Mouse (Mus musculus) hindbrain, embryonic 13.5 days (tissue): ENCODE results near the gene Macrod2. TPM values are rescaled to one million over a fixed set of nuclear protein-coding genes. Genes with fewer than 3 reads are reported as not detected.
A peak's percentile ranks its signal among the peaks of the same experiment; 100 is the strongest.

Experiments used
- ATAC-seq: fragments of 200-750 bp; cut with Nextera tagmentation; 2 replicates; pipeline ENCODE4 v1.8.0; 2017; ENCODE audit warnings: moderate TSS enrichment; ENCODE audit not compliant: low FRiP score
- H3K27ac ChIP-seq: fragments of 300-500 bp; sonication (generic); 2 replicates; pipeline ENCODE4 v1.5.1; 2015; ENCODE audit warnings: inconsistent platforms, mild to moderate bottlenecking, moderate library complexity
- H3K27me3 ChIP-seq: fragments of 300-500 bp; sonication (generic); 2 replicates; pipeline ENCODE4 v1.6.1; 2015; ENCODE audit warnings: mild to moderate bottlenecking, inconsistent platforms
- H3K36me3 ChIP-seq: fragments of 300-500 bp; sonication (generic); 2 replicates; pipeline ENCODE4 v1.6.1; 2015; ENCODE audit warnings: mild to moderate bottlenecking, inconsistent platforms
- H3K4me1 ChIP-seq: fragments of 300-500 bp; sonication (generic); replicated peaks from 2 replicates; pipeline ENCODE4 v1.6.1; 2015; ENCODE audit warnings: inconsistent platforms
- H3K4me2 ChIP-seq: fragments of 300-500 bp; sonication (generic); 2 replicates; pipeline ENCODE4 v1.6.1; 2015; ENCODE audit warnings: inconsistent platforms, mild to moderate bottlenecking, moderate library complexity
- H3K4me3 ChIP-seq: fragments of 300-500 bp; sonication (generic); 2 replicates; pipeline ENCODE4 v1.5.1; 2015; ENCODE audit warnings: mild to moderate bottlenecking, inconsistent platforms
- H3K9ac ChIP-seq: fragments of 300-500 bp; sonication (generic); 2 replicates; pipeline ENCODE4 v1.6.1; 2015; ENCODE audit warnings: mild to moderate bottlenecking, inconsistent platforms
- H3K9me3 ChIP-seq: fragments of 300-500 bp; sonication (generic); 2 replicates; pipeline ENCODE4 v1.6.1; 2016; ENCODE audit warnings: inconsistent platforms
- WGBS: fragments of 180-500 bp; shearing (Covaris S2); methylation state at CpG from one replicate; pipeline ENCODE4 v1.1.7; 2015; 5-methylcytosine and 5-hydroxymethylcytosine counted together
- polyA plus RNA-seq: library from polyadenylated mRNA; unstranded; fragments of >200 nt; fragmentation: Nextera tagmentation; extraction: Ambion mirVana; gene quantifications from 2 replicates; pipeline ENCODE4 v1.2.1, GENCODE M21; 2015

The Macrod2 gene
- polyA plus RNA-seq, 1 experiment from 2014 or later, result 74.7 TPM

DNA sequence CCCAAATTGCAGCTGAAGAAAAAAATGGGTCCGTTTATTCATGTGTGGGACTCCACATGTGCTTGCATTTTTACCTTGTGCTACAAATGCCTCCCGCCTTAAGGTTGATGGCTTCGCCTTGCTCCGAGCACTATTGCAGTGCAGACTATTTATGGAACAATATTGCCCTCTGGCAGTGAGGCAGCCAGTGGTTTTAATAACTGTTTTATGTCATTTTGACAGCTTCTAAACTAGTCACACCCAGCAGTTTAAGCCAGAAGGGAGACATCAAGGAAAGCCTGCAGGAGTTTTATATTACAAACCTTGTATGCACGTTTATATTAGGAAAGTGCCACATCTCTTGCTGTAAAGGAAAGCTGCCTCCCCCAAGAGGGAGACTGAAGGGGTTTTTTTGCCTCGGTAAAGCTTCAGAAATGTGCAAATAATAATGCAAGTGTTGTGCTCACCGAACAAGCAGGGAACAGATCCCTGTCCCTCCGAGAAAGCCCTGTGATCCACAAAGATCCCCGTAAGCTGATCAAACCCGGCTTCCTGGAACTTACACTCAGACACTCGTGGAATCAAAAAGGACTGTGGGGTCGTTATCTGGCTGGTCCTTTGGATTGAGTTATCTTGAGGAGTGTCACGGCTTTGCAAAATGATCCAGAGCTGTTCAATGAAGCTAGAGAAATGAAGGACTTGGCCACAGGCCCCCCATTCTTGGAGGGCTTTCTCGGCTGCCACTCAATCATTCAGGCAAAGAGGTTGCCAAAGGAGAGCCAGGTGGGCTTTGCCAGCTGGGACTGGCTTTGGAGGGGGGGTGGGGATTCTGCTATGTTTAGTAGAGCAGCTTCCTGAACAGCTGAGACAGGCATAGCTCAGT, 1663.0 kb downstream of the Macrod2 start:
- peak overlapping the region; percentile 79 for H3K27ac ChIP-seq
- no peaks in the 10 kb centered on the region for H3K36me3 ChIP-seq
- no peaks in the 10 kb centered on the region for H3K27me3 ChIP-seq
- H3K9ac ChIP-seq, result no peak overlapping the region
- 47% methylated on average over 14 of the region's 14 CpGs for WGBS
- peak; percentile 84 for ATAC-seq
- H3K9me3 ChIP-seq, result no peaks in the 10 kb centered on the region
- peaks cover 14% of the 10 kb centered on the region for H3K4me1 ChIP-seq
- H3K4me2 ChIP-seq, result peak overlapping the region; percentile 13; the same call in 1 of the 2 replicates
- H3K4me3 ChIP-seq, result no peak overlapping the region

DNA sequence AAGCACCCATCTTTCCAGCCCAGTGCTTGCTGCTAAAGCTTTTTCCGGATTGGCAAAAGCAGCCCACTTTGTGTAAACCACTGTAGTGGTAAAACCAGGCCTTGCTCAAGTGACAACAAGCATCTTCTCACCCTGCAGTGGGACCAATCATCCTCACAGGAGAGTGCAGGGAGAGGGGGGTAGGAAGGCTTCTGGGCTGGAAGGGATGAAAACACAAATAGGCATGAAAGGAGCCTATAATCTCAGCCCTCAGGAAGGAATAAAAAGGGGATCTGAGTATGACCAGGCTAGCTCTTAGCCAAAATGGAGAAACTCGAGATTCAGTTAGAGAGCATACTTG, 1663.6 kb downstream of the Macrod2 start:
- 68% methylated on average over 2 of the region's 2 CpGs for WGBS
- H3K27me3 ChIP-seq, result no peaks in the 10 kb centered on the region
- peaks cover 14% of the 10 kb centered on the region for H3K4me1 ChIP-seq
- H3K9ac ChIP-seq, result no peak overlapping the region; the same call in 1 of the 2 replicates
- H3K4me3 ChIP-seq, result no peak overlapping the region
- no peaks in the 10 kb centered on the region for H3K9me3 ChIP-seq
- peak; percentile 55; the same call in 1 of the 2 replicates for ATAC-seq
- no peaks in the 10 kb centered on the region for H3K36me3 ChIP-seq
- H3K27ac ChIP-seq, result peak overlapping the region; percentile 79
- H3K4me2 ChIP-seq, result no peak overlapping the region; the same call in 1 of the 2 replicates

DNA sequence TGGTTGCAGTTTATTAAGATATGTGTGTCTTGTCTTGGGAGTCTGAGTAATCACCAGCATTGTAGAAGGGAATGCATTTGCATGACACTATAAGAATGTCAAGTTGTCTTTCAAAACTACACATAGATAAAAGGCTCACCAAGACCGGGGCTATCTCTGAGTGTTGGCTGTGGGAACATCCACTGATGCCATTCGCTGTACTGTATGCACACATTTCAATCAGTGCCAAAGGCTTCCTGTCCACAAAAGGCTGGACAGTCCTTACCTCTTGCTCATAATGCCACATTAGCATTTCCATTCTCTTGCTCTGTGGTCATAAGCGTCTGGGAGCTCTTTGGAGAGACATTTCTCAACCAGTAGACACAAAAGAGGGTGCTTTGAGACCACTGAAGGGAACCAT, 1713.8 kb downstream of the Macrod2 start:
- H3K27ac ChIP-seq, result no peak overlapping the region
- H3K4me2 ChIP-seq, result no peak overlapping the region
- WGBS, result 34% methylated on average over 3 of the region's 3 CpGs
- ATAC-seq, result peak; percentile 69; the same call in 1 of the 2 replicates
- no peaks in the 10 kb centered on the region for H3K27me3 ChIP-seq
- H3K4me3 ChIP-seq, result no peak overlapping the region
- no peaks in the 10 kb centered on the region for H3K36me3 ChIP-seq
- H3K9ac ChIP-seq, result no peak overlapping the region
- H3K4me1 ChIP-seq, result no peaks in the 10 kb centered on the region
- no peaks in the 10 kb centered on the region for H3K9me3 ChIP-seq

DNA sequence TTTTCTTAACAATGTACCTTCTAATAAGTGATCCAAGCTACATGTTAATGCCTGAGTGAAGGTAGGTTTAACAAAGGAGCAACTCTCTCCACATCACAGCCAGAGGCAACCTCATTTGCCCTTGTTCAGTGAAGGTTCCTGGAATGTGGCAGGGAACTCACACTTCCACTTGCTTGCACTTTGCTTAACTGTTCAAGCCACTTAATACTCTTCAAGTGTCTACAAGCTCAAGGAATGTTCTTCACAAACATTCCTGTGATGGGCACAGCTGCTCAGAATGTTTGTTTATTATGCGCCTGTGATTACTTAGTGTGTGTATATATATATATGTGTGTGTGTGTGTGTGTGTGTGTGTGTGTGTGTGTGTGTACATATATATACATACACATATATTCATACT, 1721.5 kb downstream of the Macrod2 start:
- H3K27ac ChIP-seq, result no peak overlapping the region
- no peak overlapping the region for H3K9ac ChIP-seq
- H3K27me3 ChIP-seq, result no peaks in the 10 kb centered on the region
- H3K9me3 ChIP-seq, result no peaks in the 10 kb centered on the region
- H3K4me3 ChIP-seq, result no peak overlapping the region
- H3K36me3 ChIP-seq, result no peaks in the 10 kb centered on the region
- 100% methylated on average over 1 of the region's 1 CpGs for WGBS
- no peak for ATAC-seq
- no peak overlapping the region for H3K4me2 ChIP-seq
- H3K4me1 ChIP-seq, result no peaks in the 10 kb centered on the region

DNA sequence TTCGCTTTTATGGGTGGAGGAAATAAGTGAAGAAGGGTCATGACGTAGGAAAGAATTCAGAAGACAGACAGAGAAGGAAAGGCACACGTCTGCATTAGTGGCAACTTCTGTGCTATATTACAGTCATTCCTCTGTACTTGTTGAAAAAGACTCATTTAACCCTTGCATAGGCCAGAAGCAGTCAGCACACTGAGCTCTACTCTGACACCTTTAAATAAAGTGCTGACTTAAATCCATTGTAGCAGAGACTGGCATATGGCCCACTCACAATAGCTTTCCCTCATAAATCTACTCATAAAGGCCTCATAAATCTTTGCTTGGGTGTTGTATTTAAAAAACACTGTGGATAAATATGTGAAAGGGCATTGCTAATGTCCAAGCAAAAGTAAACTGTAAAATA, 1733.0 kb downstream of the Macrod2 start:
- no peaks in the 10 kb centered on the region for H3K36me3 ChIP-seq
- no peak overlapping the region for H3K27ac ChIP-seq
- no peaks in the 10 kb centered on the region for H3K4me1 ChIP-seq
- no peaks in the 10 kb centered on the region for H3K27me3 ChIP-seq
- H3K9ac ChIP-seq, result no peak overlapping the region
- H3K4me2 ChIP-seq, result no peak overlapping the region
- H3K9me3 ChIP-seq, result no peaks in the 10 kb centered on the region
- H3K4me3 ChIP-seq, result no peak overlapping the region
- no peak for ATAC-seq
- 82% methylated on average over 3 of the region's 3 CpGs for WGBS

DNA sequence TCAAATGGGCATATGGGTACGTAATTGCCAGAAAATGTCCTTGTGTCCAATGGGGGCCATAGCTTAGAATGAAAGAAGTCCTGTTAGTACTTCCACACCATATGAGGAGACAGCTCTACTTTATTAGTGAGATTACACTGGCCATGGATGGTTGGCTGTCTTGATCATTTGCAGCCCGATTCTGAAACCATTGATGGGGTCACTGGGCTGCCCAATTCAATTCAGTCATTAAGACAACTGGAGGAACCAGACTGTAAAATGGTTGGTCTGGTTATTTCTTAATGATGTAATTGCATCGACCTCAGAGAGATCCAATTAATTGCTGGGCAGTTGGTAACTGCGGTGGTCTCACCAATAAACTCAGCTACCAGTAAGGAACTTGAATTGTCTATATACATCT, 1734.1 kb downstream of the Macrod2 start:
- Histone ChIP-seq H3K27me3 (no peaks in the 10 kb centered on the region), H3K27ac (no peak overlapping the region), H3K4me3 (no peak overlapping the region), H3K36me3 (no peaks in the 10 kb centered on the region), H3K9ac (no peak overlapping the region), H3K9me3 (no peaks in the 10 kb centered on the region), H3K4me1 (no peaks in the 10 kb centered on the region), H3K4me2 (no peak overlapping the region)
- 81% methylated on average over 4 of the region's 4 CpGs for WGBS
- no peak for ATAC-seq

DNA sequence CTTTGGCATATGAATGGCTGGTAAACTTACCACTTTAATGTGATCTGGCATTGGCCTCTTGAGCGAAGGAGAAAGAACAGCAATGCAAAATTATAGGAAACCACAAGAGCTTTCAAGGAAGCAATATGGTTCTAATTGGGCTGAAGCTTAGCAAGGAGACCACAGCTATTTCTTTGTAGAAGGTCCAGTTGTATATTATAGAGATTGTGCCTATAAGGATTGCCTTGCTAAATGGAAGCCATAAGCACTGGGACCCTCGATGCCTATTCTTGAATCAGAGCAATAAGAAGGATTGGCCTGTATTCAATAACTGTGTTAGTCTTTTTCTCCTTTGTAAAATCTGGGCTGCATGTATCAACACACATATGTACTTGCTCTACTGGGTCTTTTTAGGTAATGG, 1754.2 kb downstream of the Macrod2 start:
- Histone ChIP-seq H3K36me3 (no peaks in the 10 kb centered on the region), H3K4me2 (no peak overlapping the region), H3K4me1 (no peaks in the 10 kb centered on the region), H3K9me3 (no peaks in the 10 kb centered on the region), H3K27ac (no peak overlapping the region), H3K4me3 (no peak overlapping the region), H3K27me3 (no peaks in the 10 kb centered on the region), H3K9ac (no peak overlapping the region)
- ATAC-seq, result no peak
- over 99% methylated on average over 2 of the region's 2 CpGs for whole genome bisulfite sequencing

DNA sequence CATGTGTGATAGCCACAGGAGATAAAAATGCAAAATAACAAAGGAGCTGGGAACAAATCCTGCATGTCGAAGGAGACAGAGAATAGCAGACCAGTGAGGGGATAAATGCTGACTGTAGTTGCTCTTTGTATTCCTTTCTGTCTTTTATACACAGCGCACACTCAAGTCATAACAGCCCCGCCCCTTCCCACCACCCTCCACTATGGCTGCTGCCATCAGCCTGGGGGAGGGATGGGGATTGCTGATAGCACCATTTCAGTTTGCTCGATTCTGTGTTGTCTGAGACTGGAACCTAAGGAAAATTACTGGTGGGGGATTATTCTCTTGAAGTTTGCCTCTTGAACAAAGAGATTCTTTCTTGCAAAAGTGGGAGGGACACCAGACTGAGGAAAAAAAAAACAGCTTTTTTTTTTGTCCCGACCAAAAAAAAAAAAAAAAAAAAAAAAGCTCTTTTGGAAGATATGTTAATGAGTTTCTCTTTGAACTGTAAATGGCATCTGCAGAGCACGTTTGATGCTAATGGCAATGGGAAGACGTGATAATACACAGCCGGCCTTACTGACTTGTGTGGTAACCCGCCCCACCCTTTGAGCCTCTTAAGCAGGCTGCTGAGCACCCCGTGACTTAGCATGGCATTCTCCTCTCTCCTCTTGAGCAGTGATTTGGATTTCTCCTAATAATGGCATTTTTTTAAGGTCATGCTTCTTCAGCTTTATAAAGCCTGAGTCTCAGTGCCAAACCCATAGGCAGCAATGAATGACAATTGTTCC, 1768.6 kb downstream of the Macrod2 start:
- WGBS, result 10% methylated on average over 10 of the region's 10 CpGs
- Histone ChIP-seq H3K9me3 (no peaks in the 10 kb centered on the region), H3K27ac (peak overlapping the region; percentile 8; the same call in 1 of the 2 replicates)

DNA sequence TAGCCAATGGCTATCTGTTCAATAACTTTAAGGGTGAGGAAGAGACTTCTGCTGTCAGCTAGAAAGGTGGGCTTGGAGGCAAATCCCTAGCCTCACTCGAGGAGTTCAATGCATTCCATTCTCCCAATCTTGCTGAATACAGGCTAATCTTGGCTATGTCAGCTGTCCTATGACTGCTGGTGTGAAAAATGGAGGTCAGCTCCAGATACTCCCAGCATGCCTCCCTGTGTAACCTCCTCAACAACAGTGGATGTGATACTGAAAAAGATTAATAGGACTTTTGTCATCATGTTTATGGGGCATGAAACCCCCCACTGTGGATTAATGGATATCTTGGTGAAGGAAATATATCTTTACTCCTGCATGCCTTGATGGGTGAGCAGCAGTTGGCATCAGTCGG, 1774.5 kb downstream of the Macrod2 start:
- 73% methylated on average over 2 of the region's 2 CpGs for WGBS

More for the DNA sequence above, 1768.6 kb downstream of the Macrod2 start:
- no peak overlapping the region; the same call in 1 of the 2 replicates for H3K9ac ChIP-seq
- peak; percentile 85 for ATAC-seq
- H3K27me3 ChIP-seq, result no peaks in the 10 kb centered on the region
- no peaks in the 10 kb centered on the region for H3K36me3 ChIP-seq
- no peak overlapping the region for H3K4me3 ChIP-seq
- peak overlapping the region; percentile 46 for H3K4me2 ChIP-seq
- H3K4me1 ChIP-seq, result peaks cover 14% of the 10 kb centered on the region

DNA sequence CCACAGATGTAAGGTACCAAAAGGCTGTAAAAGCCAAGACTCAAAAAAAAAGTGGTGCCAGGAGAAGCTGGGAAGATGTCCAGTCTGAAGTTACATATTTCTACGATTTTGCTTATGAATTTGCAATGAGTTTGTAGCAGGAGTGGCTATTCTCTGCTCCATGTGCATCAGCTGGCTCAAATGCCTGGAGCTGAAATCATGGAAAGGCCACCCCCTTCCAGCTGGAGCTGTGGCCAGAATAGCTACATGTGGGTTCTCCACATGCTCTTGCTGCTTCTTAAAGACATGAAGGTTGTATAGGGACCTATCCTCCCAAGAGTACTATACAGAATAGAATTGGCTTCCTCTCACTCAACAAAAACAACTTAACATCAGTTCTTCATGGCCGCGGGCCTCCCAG, 1777.6 kb downstream of the Macrod2 start:
- no peaks in the 10 kb centered on the region for H3K36me3 ChIP-seq
- no peaks in the 10 kb centered on the region for H3K9me3 ChIP-seq
- H3K27me3 ChIP-seq, result no peaks in the 10 kb centered on the region
- no peak for ATAC-seq
- 95% methylated on average over 3 of the region's 3 CpGs for WGBS
- H3K4me2 ChIP-seq, result no peak overlapping the region
- H3K4me3 ChIP-seq, result no peak overlapping the region
- H3K4me1 ChIP-seq, result no peaks in the 10 kb centered on the region
- H3K9ac ChIP-seq, result no peak overlapping the region
- H3K27ac ChIP-seq, result no peak overlapping the region

More for the DNA sequence above, 1774.5 kb downstream of the Macrod2 start:
- Histone ChIP-seq H3K27ac (no peak overlapping the region), H3K36me3 (no peaks in the 10 kb centered on the region), H3K4me1 (no peaks in the 10 kb centered on the region), H3K9me3 (no peaks in the 10 kb centered on the region), H3K4me3 (no peak overlapping the region), H3K4me2 (no peak overlapping the region), H3K27me3 (no peaks in the 10 kb centered on the region), H3K9ac (no peak overlapping the region)
- ATAC-seq, result no peak

DNA sequence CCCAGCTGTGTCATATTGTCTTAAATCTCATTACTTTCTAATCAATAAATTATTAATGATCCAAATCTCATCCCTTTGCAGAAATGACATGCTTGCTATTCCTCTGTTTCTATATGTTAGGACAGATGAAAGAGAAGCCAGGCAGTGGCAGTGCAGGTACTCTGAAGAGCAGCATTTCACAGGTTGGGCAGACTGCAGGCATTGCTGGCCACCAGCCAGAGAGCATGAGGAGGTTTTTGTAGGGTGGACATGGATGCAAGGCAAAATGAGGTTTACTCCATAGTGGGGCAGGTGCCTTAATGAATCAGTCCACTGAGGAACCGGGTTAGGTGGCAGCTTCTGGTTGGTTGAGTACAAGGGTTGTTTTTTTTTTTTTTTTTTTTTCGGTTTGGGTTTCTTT, 1778.9 kb downstream of the Macrod2 start:
- H3K36me3 ChIP-seq, result no peaks in the 10 kb centered on the region
- H3K9me3 ChIP-seq, result no peaks in the 10 kb centered on the region
- WGBS, result 80% methylated on average over 2 of the region's 2 CpGs
- no peak overlapping the region for H3K9ac ChIP-seq
- H3K27ac ChIP-seq, result no peak overlapping the region
- no peak overlapping the region for H3K4me2 ChIP-seq
- ATAC-seq, result no peak
- no peaks in the 10 kb centered on the region for H3K27me3 ChIP-seq
- H3K4me3 ChIP-seq, result no peak overlapping the region
- no peaks in the 10 kb centered on the region for H3K4me1 ChIP-seq

DNA sequence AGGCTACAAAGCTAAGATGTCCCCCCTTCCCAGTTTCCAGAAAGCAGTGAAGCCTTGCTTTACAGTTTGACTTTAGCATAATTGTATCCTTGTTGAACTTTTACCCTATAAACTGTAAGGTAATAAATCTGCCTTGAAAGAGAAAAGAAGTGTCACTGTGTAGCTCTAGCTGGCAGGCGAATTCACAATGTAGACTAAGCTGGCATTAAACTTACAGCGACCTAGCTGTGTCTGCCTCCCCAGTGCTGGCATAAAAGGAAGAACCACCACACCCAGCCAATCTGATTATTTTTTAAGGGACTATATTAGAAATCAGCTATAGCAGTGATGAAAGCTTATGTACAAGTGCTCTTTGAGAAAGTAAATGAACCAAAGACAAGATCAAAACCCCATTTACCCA, 1791.8 kb downstream of the Macrod2 start:
- Histone ChIP-seq H3K4me1 (peaks cover 12% of the 10 kb centered on the region), H3K36me3 (no peaks in the 10 kb centered on the region), H3K27ac (no peak overlapping the region), H3K9ac (no peak overlapping the region), H3K9me3 (no peaks in the 10 kb centered on the region), H3K4me3 (no peak overlapping the region), H3K27me3 (no peaks in the 10 kb centered on the region), H3K4me2 (no peak overlapping the region; the same call in 1 of the 2 replicates)
- peak; percentile 67; the same call in 1 of the 2 replicates for ATAC-seq
- WGBS, result 40% methylated on average over 2 of the region's 2 CpGs
